Mouse (Mus musculus) cerebellum, adult 18-20 months (tissue): ENCODE measurements at regions not wholly inside any gene's neighbourhood (a gene's known extent, or its start where the extent isn't known, plus 50 kb on each side); places are given as distances from the start of the nearest gene placed in this dataset.
A peak's percentile ranks its signal among the peaks of the same experiment; 100 is the strongest.

ENCODE experiments used
- DNase-seq, 2 experiments: peaks; one replicate each; pipeline ENCODE4 v3.0.0; 2021

DNA sequence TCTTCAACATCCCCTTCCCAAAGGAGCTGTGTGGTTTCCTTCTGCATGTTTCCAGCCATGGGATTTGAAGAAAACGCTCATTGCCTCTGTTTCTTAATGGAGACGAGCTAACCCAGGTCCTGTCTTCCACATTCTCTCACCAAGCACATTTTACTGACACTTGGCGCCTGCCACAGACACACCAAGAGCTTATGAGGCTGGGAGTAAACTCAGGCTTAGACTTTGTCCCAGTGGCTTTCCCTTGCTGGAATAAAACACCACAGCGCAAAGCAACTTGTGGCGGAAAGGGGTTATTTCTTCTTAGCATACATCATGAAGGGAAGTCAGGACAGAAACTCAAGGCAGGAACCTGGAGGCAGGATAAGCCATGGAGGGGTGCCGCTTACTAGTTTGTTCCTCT, 184.5 kb upstream of the Hes1 start:
- DNase-seq = no peak

DNA sequence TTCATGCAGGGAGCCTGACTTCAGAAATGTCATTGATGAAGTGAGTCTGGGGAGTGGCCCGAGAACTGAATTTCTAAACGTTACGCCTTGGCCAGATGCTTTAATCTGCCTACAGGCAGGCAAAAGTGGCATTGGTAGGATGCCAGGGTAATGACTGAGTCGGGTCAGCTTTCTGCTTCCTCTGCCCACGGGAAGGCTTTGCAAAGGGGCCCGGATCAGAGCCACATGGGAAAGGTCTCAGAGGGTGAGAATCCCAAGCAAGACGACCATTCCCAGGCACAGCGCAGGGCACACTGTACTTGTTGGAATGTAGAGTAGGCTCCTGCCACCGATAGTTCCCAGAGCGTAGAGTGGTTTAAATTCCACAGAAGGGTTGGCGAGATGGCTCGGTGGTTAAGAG, 182.7 kb upstream of the Hes1 start:
- DNase-seq = no peak

DNA sequence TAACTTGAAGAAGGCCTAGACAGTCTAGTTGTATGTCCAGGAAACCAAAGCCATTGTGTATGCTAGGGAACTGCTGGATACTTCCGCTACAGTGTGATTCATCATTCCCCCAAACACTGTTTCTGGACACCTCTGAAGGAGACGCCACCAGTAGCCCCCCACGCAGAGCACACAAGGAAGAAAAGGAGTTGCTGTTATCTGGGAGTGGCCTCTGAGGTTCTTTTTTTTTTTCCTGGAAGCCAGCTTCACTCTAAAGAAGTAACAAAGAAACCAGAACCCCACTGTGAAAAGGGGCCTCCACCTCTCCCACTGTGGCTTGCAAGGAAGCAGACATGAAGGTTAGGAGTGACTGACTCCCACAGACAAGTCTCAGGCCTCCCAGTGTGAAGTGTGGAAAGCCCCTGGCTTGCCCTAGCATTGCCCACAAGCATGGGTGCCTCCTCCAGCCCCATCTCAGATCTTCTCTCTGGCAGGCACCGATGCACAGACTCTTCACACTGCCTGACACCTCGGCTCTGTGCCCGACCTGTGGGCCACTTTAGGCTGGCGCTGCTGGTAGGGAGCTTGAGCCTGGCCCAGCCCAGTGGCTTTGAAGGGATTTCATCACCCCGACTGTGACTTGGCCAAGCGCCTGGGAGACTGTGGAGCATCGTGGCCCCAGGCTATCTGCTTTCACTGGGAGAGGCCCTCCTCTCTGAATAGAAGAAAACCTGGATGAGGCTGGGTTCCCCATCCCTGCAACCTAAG, 181.8 kb upstream of the Hes1 start:
- peak; percentile 43 to 44 for DNase-seq

DNA sequence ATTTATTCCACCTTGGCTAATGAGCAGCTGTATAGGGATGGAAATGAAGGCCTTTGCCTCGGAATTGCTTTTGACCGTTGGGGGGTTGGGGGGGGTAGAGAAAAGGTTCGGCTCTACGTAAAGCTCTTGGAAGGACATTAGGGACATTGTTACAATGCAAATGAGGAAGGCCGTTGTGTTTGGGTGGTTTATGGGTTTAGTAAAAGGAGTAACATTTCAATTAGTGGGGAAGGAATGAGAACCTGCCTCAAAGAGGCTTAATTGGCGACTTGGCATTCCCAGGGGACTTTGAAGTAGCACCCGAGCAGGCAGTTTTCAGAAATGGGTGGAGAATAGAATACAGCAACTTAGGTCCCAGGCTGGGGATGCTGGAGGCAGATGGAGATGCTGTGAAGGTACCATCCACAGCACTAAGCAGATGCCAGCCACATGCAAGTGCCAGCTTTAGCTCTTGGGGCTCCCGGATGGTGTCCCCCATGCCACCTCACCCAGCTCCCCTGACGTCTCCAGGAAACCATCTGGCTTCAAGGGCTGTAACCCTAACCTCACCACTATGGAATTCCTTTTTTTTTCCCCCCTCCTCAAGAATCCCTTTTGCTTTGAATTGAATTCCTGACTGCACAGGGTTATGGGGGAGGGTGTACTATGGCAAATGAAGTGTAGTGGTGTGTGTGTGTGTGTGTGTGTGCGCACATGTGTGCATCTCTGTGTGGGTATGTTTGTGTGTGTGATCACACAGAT, 180.8 kb upstream of the Hes1 start:
- DNase-seq = no peak

DNA sequence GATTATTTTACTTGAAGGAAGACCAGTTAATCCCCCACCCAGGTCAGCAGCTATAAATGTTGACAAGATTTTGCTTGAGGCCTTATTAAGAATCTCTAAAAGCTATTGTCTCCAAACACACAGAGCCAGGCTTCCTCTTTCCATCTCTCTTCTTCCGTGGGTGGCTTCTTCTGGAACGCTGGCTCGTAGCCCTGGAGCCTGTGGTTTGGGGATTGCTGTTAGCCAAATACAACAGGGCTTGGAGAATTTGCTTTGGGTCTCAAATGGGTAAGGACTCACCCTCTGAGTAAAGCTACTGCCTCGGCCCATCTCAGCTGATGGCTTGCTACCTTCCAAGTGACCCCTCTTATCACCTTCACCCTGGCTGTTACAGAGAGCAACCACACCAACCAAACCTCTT, 179.3 kb upstream of the Hes1 start:
- DNase-seq = no peak

DNA sequence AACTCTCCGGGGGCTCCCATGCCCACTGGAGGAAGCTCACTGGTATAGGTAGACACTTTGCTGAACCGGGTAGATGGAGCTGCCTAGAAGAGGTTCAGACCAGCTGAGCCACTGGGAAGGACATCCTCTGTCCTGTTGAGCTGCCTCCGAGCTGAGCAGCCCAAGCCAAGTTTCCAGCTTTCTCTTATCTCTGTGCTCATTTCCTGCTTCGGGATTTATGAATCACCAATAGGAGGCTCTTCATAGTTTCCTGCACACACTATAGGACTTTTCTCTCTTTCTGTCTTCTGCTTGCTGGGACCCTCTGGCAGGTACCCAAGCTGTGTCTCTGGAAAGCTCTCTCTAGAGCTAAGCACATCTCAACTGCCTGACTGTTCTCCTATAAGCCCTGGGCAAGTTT, 177.4 kb upstream of the Hes1 start:
- DNase-seq = no peak

DNA sequence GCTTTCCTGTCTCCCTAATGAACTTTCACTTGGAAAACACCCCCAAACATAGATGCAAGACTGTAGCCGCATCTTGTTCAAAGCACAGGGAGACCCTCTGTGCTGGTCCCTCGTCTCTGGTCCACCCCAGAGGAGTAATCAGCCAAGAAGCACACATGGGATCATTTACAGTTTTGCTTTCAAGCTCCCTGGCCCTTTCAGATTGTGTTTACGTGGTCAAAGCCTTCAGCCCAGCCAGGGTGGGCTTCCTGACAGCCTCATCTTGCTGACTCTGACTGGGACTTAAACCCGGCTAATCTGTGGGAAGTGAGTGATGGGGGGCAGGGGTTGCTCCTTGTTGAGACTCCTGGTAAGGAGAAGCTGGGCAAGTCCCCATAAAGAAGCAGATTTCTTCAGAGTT, 174.8 kb upstream of the Hes1 start:
- DNase-seq = no peak

DNA sequence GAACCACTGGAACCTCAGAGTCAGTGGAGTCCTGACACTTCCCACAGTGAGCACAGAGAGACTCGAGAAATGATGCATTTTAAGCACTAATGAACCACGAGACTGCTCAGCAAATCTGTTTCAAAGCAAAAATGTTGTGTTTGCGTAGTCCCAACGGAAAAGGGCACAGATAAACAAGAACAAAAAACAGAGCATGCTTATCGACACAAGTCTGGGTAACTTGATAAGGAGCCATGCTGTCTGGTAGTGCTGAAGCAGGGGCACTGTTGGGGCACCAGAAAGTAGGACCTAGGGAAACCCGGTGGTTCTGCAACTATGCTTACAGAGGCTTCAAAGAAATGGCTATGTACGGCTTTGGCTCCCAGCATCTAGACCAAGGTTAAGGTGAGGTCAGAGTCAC, 172.7 kb upstream of the Hes1 start:
- no peak for DNase-seq

DNA sequence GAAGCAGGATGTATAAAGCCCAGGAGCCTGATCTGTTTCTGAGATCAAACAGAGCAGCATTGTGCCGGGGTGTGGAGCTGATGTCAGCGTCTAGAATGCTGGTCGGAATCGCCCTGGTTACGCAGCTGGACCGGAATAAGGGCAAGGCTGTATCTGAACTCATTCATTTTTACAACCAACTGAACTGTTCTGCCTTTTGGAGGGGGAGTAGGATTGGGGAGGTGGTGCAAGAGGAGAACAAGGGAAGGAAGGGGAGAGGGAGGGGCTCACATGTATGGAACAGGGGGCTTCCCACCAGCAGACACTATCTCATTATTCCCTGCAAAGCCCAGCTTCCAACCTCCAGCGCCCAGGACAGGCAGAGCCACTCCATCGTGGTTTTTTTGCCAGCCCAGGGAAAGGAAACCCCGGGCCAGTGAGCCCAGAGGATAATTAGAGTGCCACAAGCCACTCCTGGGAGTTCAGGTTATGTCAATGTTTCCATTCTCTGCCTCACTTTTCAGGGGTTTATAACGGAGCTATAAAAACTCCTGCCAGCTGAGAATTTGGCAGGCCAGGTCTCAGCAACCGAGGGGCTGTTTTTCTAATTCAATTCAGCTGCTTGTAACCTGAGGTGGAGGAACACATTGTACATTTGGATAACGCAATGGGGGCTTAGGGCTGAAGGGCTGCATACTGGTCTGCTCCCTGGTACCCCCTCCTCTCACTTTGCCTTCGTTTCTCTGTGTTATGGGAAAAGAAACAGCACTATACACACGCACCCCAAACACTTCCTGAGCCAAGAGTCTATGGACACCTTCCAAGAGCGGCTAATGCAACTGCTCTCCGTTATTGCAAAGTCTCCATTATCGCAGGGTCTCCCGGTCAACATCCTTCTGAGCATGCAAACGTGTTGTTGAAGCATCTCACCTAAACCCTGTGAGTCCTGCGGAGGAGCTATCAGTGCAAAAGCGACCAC, 170.0 kb upstream of the Hes1 start:
- DNase-seq = no peak

DNA sequence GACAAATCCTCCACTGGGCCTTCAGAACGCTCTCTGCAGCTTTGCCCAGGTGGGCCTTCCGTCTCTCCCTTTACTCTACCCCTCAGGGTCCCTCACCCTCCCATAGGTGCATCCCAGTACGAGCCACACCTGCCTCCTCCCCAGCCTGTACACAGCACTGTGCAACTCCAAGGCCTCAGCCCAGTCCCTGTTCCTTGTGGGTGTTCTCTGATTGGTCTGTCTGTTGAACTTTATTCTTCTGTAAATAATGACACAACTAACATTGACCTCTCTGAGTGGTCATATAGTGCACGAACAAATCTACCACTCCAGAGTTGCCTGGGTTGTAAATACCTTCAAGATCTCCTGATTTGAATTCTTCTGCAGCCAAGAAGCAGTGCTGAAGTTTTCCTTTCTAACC, 167.8 kb upstream of the Hes1 start:
- DNase-seq = no peak

DNA sequence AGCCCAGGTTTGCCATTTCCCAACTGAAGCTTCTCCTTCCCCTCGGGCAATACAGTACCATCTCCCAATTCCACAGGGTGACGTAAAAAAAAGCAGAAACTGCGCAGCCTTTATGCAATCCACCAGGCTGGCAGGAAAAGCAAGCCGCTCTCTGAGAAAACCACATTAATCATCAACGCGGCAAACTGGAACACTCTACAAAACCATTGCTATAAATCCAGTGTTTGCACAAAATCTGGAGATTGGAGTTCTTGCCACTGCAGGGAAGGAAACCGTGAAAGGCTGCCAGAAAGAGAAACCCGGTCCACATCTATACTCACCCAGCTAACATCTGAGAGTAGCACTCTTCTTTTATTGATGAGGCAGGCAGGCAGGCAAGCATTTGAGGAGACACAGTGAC, 160.7 kb upstream of the Hes1 start:
- DNase-seq = no peak

DNA sequence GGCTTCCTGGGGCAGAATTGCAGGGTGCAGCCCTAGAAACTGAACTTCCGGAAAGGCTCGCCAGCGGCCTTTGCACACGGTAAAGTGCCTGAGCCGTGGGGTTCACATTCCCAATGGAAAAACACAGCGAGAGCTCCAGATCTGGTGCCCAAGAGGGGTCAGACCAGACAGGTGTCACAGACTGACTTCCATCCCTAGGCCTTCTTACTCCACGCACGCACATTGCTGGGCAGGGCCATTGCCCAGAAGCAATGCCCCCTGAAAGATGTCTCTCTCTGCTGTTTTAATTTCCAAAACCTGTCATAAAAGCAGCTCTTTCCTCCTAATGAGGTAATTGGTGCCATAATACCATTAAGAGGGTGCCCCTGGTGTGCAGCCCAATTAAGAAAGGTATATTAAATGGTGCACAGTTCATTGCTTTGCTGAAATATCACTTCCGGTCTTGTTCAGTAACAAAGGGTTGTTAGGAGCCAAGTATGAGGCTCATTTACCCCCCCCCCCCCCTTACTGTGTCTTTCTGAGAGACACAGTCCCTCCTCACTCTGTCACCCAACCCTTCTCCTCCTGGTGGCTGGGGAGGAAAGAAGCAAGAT, 159.9 kb upstream of the Hes1 start:
- no peak for DNase-seq

DNA sequence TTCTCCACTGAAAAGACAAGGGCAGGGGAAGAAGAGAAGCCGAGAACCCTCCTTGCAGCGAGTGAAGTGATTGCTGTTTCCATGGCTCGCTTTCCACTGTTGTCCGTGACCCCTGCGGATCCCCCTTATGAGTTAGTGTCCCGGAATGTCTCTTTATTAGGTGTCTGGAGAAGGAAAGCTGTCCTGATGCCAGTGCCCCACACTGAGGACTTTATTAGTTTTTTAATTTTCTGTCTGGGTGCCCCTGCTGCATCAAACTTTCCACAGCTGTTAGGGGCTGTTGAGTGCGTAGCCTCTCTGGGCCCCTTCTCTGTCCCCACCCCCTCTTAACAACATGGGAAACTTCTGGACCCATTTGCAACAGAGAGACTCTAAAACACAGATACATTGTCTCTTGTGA, 156.9 kb upstream of the Hes1 start:
- DNase-seq = no peak

DNA sequence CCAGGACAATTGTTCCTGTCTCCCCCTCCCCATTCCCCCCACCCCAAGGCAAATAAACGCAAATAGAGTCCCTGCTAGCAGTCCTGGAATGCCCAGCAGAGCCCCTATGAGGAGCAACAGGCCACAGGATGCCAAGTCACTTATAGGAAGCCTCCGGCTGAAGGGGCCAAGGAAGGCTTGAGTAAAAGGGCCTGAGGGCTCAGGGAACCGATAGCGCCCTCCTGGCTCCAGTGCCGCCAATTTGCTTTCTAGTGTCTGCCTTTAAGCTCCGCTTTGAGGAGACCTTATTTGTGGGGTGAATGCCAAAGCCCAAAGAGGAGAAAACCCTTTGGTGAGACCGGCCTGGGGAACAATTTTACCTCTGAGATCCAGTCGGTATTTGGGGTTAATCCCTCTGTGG, 156.2 kb upstream of the Hes1 start:
- no peak for DNase-seq

DNA sequence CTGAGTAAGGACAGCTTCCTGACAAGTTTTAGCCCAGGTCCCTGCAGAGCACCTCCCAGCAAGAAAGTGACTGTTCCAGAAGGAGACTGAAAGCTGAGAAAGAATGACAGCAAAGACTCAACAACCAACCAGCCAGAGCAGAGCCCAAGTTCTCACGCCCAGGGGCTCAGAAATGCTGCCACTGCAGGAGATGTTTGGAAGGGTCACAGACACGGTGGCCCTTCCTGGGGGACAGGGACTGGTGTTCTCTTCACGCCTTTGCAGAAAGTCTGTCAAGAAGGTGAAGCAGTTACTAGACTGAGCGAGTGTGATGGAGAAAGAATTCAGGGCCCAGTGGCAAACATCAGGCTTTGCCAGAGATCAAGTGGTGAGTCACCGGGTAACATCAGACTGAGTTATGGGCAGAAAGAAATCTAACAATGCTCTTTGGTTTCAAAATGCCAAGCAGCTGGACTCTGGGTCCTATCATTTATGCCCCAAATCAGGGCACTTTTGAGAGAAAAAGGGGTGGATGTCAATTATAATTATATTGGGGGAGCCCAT, 154.2 kb upstream of the Hes1 start:
- no peak for DNase-seq

DNA sequence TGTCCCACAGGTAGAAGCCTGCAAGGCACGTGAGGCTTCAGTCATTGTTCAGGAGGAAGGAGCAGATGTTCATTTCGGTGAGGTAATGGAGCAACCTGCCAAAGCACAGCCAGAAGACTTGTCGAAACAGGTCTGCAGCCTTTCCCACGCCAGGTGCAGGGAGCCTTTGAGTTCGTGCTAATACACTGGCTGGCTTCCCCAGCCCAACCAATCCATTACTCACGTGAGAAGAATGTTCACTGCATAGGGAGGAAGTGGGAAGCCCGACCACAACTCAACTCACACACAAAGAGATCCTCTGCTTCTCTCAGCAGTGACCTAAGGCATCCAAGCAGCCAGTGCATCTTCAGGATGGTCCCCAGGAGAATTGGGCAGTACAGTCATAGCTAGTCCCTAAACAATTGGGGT, 153.0 kb upstream of the Hes1 start:
- no peak for DNase-seq

DNA sequence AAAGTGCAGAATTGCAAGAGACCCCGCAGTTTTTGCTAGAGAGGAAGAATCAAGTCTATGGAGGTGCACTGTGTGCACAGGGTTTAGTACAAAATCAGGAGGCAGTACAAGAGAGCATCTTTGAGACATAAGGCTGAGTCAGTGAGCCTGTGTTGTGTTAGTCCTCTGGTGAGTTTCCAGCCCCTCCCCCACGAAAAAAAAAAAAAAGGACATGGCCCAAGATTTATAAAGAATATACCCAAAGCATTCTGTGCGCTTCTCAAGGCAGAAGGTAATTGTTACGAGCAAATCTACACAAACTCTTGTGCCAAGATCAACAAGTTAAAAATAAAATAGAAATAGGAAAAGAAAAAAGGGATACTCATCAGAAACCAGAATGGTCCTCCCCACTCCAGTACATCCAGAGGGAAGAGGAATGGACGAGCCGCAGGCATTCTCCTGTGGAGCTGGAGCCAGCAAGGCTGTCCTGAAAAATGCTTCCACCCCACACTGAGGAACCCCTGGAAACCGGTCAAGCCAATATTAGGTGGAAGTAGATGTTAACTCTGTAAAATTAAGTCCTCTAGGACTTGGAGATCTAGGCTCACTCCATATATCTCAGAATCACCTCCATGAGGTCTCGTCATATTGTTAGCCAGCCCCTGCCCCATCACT, 150.7 kb upstream of the Hes1 start:
- DNase-seq = no peak

DNA sequence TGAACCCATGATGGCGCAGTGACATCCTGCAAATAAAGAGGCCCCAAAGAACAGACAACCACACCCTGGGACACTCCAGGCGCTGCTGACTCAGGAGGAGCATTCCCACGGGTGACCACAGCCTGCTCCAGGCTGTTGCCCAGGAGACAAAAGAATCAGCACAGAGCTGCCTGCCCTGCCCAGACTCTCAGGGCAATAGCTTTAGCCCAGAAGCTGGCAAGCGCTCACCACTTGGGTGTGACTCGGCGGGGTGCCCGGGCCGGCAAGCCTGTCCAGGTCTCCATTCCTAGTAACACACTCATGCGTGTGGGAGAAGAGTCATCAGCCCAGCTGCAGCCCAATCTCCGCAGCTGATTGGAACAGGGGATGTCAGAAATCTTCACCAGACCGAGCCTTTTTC, 148.8 kb upstream of the Hes1 start:
- peak; percentile 32 to 43 for DNase-seq

DNA sequence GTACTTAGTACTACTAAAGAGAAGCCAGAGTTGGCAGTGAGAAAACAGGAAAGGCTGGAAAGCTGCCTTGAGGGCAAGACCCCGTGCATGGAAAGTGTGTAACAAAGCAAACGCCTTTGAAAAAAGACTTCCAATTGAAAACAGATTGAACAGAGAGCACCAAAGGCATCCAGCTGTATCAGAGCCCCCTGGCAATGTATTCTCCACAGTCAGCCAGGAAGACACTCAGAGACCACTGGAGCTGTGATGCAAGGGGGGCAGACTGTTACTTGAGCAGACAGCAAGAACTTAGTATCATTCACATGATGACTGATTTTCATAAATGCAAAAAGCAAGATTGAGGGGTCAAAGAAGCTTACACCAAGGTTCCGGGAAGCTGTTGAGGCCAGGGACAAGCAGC, 146.2 kb upstream of the Hes1 start:
- no peak for DNase-seq

DNA sequence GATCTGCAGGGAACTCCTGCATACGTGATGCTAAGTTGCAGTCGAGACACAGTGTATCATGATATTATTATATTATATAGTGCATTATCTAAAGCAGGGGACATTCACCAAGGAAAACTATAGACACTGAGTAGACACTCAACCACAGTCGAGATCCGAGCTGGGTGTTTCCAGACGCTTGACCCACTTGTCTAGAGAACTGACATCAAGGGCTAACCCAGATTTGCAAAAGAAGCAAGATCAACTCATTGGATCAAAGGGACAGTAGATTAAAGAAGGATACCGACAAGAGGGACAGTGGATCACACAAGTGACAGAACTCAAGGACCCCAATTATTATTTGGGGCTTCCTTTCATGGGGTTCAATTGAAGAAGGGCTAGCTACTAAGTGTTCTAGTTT, 145.8 kb upstream of the Hes1 start:
- DNase-seq = no peak

DNA sequence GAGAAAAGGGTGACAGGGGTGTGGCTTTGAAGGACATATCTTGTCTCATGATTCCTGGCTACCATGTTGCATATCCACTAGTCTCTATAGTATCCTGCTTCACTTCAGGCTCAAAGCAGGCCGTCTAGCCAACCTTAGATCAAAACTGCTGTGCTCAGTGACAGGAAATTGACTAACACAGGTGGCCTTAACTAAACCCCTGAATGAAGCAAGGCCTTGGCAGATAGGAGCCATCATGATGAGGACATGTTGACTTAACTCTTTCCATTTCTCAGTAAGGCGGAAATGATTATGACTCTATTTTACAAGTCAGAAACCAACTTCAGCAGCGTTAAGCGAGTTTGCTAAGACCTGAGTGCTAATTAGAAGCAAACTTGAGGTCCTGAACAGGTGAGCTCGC, 143.2 kb upstream of the Hes1 start:
- DNase-seq = no peak

DNA sequence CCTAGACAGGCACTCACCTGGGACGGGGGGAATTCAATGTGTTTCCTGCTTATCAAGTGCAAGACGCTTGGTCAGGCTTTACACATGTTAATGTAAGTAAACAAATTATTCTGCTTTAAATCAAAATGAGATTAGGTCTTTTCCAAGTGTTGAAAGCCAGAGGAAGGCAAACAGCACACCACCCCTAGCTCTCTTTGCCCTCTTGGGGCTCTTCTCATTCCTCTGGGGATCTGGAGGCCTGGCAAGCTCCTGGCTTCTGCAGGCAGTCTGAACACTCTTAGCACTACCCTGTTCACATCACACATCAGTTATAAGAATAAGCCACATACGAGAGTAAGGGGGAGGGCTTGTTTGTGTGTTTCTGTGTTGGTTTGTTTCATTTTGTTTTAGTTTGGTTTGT, 142.8 kb upstream of the Hes1 start:
- no peak for DNase-seq
